Mouse (Mus musculus): ENCODE measurements around the gene Timp3. TPM values are rescaled to one million over a fixed set of nuclear protein-coding genes. Genes with fewer than 3 reads are reported as not detected.
"Not testable (repeated sequence)": the region's sequence is repeated elsewhere in the genome, so short reads cannot be mapped to it uniquely, and the experiment has no call there.

Gene Timp3
- polyA plus RNA-seq, 1 experiment from 2014 or later: 25.2 TPM

GRCm38 (mm10) chr10:86346235-86346840 lies 46.2 kb downstream of the Timp3 start:
- no peak for DNase-seq (ENCODE audit: low spot score)

GRCm38 (mm10) chr10:86351287-86351686 lies 51.1 kb downstream of the Timp3 start:
- DNase-seq (ENCODE audit: low spot score): no peak

GRCm38 (mm10) chr10:86352521-86352920 lies 52.3 kb downstream of the Timp3 start:
- DNase-seq (ENCODE audit: low spot score): no peak

GRCm38 (mm10) chr10:86356819-86357563 lies 56.8 kb downstream of the Timp3 start:
- DNase-seq (ENCODE audit: low spot score): peak; percentile 41

DNA sequence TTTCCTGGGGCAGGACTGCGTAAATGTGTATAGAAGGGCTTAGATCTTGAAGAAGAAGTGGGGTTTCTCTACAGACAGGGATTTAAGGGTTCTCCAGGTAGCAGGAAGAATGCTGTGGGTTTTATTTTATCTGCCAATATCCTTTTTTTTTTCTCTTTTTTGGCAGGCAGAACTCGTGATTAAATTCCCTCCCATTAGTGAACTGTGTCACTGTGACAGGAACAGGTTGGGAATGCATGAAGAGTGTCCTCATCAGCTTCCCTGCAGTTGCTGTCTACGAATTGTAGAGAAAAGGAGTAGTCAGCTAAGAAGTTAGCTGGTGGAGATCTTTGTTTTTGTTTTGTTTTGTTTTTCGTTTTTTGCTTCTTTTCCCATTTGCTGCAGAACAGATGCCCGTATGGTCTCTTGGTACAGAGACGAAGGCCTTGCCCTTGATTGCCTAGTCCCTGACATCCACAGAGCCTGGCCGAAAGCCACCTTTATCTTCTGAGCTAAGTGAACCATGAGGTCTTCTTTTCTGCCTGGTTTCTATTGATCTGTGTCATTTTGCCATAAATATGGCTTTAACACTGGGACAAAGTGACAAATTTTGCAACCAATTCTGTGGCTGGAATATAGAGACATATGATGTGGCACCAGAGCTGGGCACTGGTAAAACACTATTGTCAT lies 58.3 kb downstream of the Timp3 start:
- no peak for DNase-seq (ENCODE audit: low spot score)

DNA sequence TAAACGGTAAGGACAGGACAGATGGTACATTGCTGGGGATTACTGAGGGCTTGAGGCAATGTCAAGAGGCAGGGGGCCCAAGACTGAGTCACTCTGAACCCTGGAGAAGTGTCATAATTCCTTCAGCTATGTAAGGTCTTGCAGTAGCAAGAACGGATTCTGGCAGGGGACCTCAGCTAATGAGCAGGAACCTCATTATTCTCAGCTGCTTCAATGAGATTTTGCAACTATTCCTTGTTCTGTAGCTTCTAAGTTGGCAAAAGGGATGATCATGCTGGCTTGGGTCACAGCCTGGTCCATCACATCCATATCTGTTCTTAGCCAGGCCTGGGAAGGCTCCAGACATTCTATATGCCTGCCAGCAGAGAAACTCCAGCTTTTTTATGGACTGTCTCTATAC lies 59.0 kb downstream of the Timp3 start:
- DNase-seq (ENCODE audit: low spot score): no peak

DNA sequence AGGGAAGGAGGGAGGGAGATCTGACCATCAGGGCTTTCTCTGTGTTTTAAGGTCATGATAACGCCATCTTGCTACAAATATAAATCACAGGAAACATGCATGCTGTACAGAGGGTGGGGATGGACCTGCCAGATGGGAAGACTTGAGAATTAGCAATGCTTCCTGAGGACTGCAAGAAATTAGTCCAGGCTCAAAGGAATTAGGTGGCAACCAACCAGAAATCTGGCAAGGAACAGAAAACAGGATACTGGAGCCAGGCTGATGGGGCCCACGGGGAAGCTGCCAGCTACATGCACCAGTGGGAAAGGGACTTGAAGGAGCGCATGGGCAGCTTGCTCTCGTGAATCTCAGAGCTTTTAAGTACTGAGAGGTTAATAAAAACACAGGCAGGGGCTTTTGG lies 59.5 kb downstream of the Timp3 start:
- no peak for DNase-seq (ENCODE audit: low spot score)

DNA sequence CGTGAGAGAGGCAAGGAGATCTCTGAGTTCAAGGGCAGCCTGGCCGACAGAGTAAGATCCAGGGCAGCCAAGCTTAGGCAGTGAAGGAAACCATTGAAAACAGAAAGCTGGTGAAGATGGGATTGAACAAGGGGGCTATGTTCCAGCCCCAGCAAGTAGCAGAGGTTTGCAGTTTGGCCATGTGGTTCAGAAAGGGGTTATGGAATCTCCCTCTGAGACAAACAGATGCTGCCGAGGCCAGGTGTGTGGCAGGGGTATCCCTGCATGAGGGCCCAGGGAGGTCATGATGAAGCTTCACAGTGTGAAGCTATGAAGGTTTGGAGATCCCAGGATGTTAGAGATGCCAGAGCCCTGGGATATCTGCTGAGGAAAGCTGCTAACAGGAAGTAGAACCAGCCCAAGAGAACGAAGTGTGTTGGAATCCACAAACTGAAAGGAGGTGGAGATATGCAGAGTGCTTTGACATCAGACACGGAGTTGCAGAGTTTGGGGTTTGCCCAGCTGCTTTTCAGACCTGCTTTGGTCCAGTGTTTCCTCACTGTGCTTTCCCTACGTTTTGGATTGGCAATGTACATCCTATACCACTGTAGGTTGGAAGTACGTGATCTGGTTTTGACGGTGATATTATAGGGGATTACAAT lies 63.6 kb downstream of the Timp3 start:
- DNase-seq (ENCODE audit: low spot score): no peak

DNA sequence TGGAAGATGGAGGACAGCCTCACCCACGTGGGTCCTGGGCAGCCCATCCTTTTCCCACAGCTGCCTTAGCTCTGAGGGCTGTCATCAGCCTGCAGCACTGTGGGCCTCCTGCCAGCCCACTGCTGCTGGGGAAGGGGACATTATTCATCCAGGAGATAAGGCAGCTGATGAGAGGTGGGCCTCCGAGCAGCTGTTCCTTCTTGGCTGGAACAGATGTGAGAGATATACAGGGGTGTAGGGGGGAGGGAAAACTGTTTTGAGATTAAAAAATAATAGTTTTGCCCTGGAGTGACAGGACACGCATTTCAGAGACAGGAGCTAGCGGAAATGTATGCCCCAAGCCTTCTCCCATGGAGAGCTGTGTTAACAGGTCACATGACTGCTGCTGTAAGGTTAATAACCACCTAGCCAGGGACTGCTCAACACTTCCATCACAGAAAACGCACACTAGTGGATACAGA lies 65.5 kb downstream of the Timp3 start:
- no peak for DNase-seq (ENCODE audit: low spot score)

- DNase-seq (ENCODE audit: low spot score): no peak
Measured at GRCm38 (mm10) chr10:86367346-86367745, 67.2 kb downstream of the Timp3 start.

GRCm38 (mm10) chr10:86368811-86369210 lies 68.6 kb downstream of the Timp3 start:
- DNase-seq (ENCODE audit: low spot score): no peak

GRCm38 (mm10) chr10:86369346-86369745 lies 69.2 kb downstream of the Timp3 start:
- DNase-seq (ENCODE audit: low spot score): no peak

GRCm38 (mm10) chr10:86371561-86371960 lies 71.4 kb downstream of the Timp3 start:
- no peak for DNase-seq (ENCODE audit: low spot score)

DNA sequence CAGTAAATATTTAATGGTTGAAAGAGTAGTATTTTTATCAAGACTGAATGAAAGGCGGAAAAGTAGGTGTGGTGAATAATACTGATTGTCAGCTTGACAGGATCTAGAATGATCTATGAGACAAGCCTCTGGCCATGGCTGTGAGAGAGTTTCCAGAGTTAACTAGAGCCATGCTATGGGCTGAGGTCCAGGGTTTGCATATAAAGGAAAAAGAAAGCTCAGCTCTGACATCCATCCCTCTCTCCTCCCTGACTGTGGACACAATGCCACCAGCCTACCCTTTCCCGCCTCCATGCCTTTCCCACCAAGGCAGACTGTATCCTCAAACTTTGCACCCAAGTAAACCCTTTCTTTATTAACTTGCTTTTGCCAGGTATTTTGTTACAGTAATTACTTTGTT lies 73.9 kb downstream of the Timp3 start:
- no peak for DNase-seq (ENCODE audit: low spot score)

DNA sequence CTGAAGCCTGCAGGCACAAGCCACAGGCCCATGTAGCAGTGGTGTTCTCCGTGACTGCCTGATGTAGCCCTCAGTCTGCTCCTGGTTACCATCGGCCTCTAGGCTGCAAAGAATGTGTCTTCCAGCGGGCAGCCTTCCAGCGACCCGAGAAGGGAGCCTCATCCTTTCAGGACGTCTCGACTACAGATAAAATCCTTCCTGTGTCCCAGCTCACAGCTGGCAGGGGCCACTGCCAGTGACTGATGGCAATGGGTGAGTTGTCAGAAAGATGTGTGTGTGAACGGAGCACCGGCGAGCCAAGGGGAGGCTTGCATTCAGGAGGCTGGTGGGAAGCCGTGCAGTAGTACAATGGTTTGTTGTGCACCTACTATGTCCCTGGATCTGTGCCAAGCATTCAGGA lies 75.7 kb downstream of the Timp3 start:
- no peak for DNase-seq (ENCODE audit: low spot score)

GRCm38 (mm10) chr10:86376392-86377185 lies 76.4 kb downstream of the Timp3 start:
- DNase-seq (ENCODE audit: low spot score): no peak

- DNase-seq (ENCODE audit: low spot score): not testable (repeated sequence)
Measured at GRCm38 (mm10) chr10:86378803-86379202, 78.6 kb downstream of the Timp3 start.

DNA sequence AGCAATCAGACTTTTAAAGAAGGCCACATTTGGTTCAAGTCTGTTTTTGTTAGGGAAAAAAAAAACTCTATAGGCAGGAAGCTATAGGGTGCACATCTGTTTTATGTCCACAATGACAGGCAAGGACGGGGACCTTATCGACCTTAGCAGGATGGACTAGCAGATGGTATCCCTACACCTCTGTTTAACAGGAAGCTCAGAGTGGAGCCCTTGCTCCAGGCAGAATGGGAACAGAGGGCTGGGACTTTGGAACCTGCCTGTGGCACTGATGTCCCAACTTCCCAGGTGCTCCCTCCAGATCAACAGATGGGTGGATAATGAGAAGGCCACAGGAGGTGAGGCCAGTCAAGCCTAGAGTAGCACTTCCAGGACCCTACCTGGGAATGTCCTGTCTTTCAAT lies 80.5 kb downstream of the Timp3 start:
- DNase-seq (ENCODE audit: low spot score): no peak

GRCm38 (mm10) chr10:86381150-86381921 lies 81.2 kb downstream of the Timp3 start:
- DNase-seq (ENCODE audit: low spot score): no peak

DNA sequence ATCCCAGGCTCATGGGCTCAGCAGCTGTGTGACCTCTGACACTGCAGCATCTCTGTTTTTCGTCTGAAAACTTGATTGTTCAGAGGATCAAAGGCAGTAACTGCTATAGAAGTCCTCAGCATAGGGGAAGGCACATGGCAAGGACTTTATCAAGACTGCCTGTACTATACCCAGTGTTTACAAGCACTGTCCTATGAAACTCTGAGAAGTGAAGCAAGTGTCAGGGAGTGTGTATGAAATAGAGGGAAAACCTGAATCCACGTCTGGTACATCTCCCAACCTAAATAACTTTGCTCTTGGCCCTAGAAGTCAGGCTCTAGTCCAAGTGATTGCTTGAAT lies 81.7 kb downstream of the Timp3 start:
- DNase-seq (ENCODE audit: low spot score): no peak

GRCm38 (mm10) chr10:86384655-86385054 lies 84.5 kb downstream of the Timp3 start:
- no peak for DNase-seq (ENCODE audit: low spot score)
